Mouse (Mus musculus): ENCODE data around the gene Wdr13.
"Not testable (repeated sequence)": the region's sequence is repeated elsewhere in the genome, so short reads cannot be mapped to it uniquely, and the experiment has no call there.

The Wdr13 gene

GRCm38 (mm10) chrX:8102213-8102668 is 30.5 kb downstream of the Wdr13 start:
- no peak for DNase-seq

- no peak for DNase-seq
Measured at GRCm38 (mm10) chrX:8101017-8101416, 31.7 kb downstream of the Wdr13 start.

- no peak for DNase-seq
Measured at GRCm38 (mm10) chrX:8099435-8099834, 33.3 kb downstream of the Wdr13 start.

DNA sequence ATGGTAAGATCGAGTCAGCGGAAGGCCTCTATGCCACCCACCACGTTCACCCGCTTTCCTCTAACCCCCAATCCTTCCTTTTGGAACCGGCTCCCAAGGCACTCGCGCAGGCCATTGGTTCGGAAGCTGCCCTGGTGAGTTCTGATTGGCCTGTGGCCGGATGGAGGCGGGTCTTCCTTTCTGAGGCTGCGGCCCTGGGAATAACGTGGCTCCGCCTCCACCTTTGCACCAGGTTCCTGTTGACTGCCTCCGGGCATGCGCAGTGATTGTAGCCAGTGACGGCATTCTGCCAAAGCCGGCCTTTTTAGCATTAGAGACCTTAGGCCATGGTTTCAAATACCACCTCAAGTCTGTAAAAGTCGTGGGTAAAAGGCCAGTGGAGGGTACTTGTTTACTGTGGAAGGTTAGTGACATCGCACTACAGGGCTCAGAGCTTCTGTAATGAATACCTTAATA is 35.9 kb downstream of the Wdr13 start:
- peak; percentile 97 to 98 for DNase-seq

- peak; percentile 83 to 89 for DNase-seq
Measured at GRCm38 (mm10) chrX:8096068-8096786, 36.5 kb downstream of the Wdr13 start.

DNA sequence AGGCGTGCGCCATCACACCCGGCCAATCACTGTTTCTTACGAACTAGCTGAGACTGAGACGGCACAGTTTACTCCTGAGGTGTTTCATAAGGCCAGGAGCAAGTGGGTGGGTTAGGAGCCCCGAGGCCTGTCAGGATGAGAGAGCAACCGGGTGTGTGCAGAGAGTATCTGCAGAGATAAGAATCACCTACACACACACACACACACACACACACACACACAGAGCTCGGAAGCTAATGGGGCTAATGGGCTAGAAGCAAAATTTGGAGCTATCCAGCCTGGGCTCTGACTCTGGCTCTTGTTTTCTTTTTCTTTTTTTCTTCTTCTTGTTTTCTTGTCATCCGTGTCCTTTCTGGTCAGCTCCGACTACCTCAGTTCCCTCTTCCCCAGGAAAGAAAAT is 37.1 kb downstream of the Wdr13 start:
- DNase-seq, result no peak

DNA sequence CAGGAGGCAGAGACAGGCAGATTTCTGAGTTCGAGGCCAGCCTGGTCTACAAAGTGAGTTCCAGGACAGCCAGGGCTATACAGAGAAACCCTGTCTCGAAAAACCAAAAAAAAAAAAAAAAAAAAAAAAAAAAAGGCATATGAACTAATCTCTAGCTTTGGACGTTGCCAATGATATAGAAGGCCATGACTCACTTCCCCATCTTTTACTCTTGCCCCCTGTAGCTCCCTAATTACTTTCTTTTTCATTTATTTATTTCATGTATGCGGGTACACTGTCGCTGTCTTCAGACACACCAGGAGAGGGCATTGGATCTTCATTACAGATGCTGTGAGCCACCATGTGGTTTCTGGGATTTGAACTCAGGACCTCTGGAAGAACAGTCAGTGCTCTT is 41.7 kb downstream of the Wdr13 start:
- DNase-seq, result not testable (repeated sequence)

GRCm38 (mm10) chrX:8090346-8090953 is 42.2 kb downstream of the Wdr13 start, which contains the start of gene Was:
Gene Was, minus strand, starts transcription at chrX:8090498.
- DNase-seq, result peak; percentile 10 to 16

GRCm38 (mm10) chrX:8089746-8090145 is 42.9 kb downstream of the Wdr13 start:
- DNase-seq, result no peak

GRCm38 (mm10) chrX:8085611-8086010 is 47.1 kb downstream of the Wdr13 start:
- no peak for DNase-seq

GRCm38 (mm10) chrX:8084771-8085259 is 47.9 kb downstream of the Wdr13 start:
- DNase-seq, result no peak

DNA sequence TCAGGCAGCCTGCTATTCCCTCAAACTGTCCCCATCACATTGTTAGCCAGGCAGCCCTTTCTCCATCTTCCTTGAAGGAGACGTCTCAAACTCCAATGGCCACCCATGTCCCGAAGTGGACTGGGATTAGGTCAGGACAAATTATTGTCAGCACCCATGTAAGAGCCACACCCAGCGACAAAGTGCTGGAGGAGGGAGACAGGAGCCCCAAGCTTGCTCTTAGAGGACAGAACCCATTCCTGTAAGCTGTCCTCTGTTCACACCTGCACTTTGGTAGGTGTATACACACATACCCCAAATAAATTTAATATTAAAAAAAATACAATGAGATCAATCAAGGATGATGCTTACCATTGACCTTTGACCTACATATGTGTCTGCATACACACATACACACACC is 57.6 kb downstream of the Wdr13 start:
- DNase-seq, result peak in 1 of 2 experiments; percentile 1

DNA sequence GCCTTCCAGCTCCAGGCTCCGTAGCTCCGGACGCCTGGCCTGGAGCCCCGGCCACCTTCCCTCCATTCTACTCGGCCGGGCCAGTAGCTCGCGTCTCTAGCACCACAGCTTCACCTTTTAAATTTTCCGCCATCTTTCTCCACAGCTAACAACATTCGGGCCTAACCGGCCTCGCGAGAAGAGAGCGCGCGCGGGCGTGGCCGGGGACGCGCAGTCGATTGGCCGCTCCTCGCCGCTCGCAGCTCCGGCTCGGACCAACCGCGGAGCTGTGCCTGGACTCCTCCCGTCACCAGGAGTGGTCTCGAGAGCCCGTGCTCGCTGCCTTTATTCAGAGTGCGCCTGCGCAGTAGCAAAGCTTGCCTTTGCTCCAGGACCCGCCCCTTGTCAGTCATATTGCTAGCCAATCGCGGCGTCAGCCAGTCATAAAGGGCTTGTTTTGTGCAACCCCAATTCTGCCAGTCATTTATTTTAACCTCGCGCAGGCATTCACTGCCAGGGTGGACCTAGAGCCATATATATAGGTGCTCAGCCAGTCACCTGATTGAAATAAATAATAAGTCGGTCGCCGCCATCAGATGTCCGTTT is 58.2 kb downstream of the Wdr13 start, which contains the start of gene Suv39h1:
Gene Suv39h1 (minus strand): TSS at position 331 of the 585 bp plus-strand sequence.
- peak; percentile 96 to 97 for DNase-seq

GRCm38 (mm10) chrX:8073881-8074429 is 58.7 kb downstream of the Wdr13 start:
- peak; percentile 10 to 21 for DNase-seq
